Mouse (Mus musculus) ES-Bruce4 (cell line): ENCODE measurements around the gene Incenp. TPM values are rescaled to one million over a fixed set of nuclear protein-coding genes. Genes with fewer than 3 reads are reported as not detected.
"Not testable (repeated sequence)": the region's sequence is repeated elsewhere in the genome, so short reads cannot be mapped to it uniquely, and the experiment has no call there.

Experiments used
- H3K27ac ChIP-seq: 2 replicates; pipeline ENCODE4 v1.5.1; 2012; ENCODE audit warnings: low read length, inconsistent platforms; ENCODE audit not compliant: insufficient read depth
- H3K27me3 ChIP-seq: 2 replicates; pipeline ENCODE4 v1.6.1; 2012; ENCODE audit warnings: mild to moderate bottlenecking, low read length, inconsistent platforms; ENCODE audit not compliant: control insufficient read depth, poor library complexity, insufficient read depth, severe bottlenecking
- H3K36me3 ChIP-seq: 2 replicates; pipeline ENCODE4 v1.6.1; 2012; ENCODE audit warnings: inconsistent platforms, mild to moderate bottlenecking, low read length, moderate library complexity; ENCODE audit not compliant: control insufficient read depth, poor library complexity, insufficient read depth, severe bottlenecking
- H3K4me1 ChIP-seq: one replicate; pipeline ENCODE4 v1.8.1; 2011; ENCODE audit warnings: low read length; ENCODE audit not compliant: control insufficient read depth, insufficient read depth
- H3K4me3 ChIP-seq: 2 replicates; pipeline ENCODE4 v1.5.1; 2011; ENCODE audit warnings: low read depth, mild to moderate bottlenecking, low read length
- H3K9ac ChIP-seq: 2 replicates; pipeline ENCODE4 v1.6.1; 2012; ENCODE audit warnings: low read depth, mild to moderate bottlenecking, inconsistent platforms; ENCODE audit not compliant: poor library complexity, severe bottlenecking
- H3K9me3 ChIP-seq: replicated peaks from 2 replicates; pipeline ENCODE4 v1.6.1; 2012; ENCODE audit warnings: mild to moderate bottlenecking, low read length, inconsistent platforms; ENCODE audit not compliant: control insufficient read depth, poor library complexity, insufficient read depth, severe bottlenecking
- CTCF ChIP-seq: IDR thresholded peaks from one replicate; pipeline ENCODE4 v1.8.1; 2011; ENCODE audit warnings: low read depth, low read length
- EP300 ChIP-seq: IDR thresholded peaks from 2 replicates; pipeline ENCODE4 v1.6.1; 2011; ENCODE audit warnings: low read depth, low read length; ENCODE audit not compliant: insufficient read depth
- POLR2A ChIP-seq: IDR thresholded peaks from one replicate; pipeline ENCODE4 v1.8.1; 2011; ENCODE audit warnings: low read length; ENCODE audit not compliant: insufficient read depth
- polyA plus RNA-seq: library from polyadenylated mRNA; stranded (reverse); fragments of >200 nt; gene quantifications from 2 replicates; pipeline ENCODE4 v1.2.4, GENCODE M21; 2011; ENCODE audit warnings: low read depth; ENCODE audit not compliant: missing spikeins, insufficient read depth, insufficient read length

Gene Incenp
- polyA plus RNA-seq, 1 experiment: 157 TPM

- Histone ChIP-seq H3K4me1 (no peaks in the 10 kb centered on the region), H3K4me3 (no peak overlapping the region), H3K9me3 (no peaks in the 10 kb centered on the region), H3K27ac (no peak overlapping the region), H3K36me3 (no peaks in the 10 kb centered on the region), H3K27me3 (no peaks in the 10 kb centered on the region), H3K9ac (no peak overlapping the region)
- TF ChIP-seq POLR2A (no peak), EP300 (no peak), CTCF (no peak)
Measured at GRCm38 (mm10) chr19:9913784-9914183, 14.4 kb upstream of the Incenp start.

- Histone ChIP-seq H3K4me1 (no peaks in the 10 kb centered on the region), H3K9ac (no peak overlapping the region), H3K4me3 (no peak overlapping the region), H3K27me3 (no peaks in the 10 kb centered on the region), H3K27ac (no peak overlapping the region), H3K36me3 (no peaks in the 10 kb centered on the region), H3K9me3 (no peaks in the 10 kb centered on the region)
- no peak for TF ChIP-seq EP300
- TF ChIP-seq CTCF: peak; percentile 9
- TF ChIP-seq POLR2A: no peak
Measured at GRCm38 (mm10) chr19:9911314-9911754, 12.0 kb upstream of the Incenp start.

DNA sequence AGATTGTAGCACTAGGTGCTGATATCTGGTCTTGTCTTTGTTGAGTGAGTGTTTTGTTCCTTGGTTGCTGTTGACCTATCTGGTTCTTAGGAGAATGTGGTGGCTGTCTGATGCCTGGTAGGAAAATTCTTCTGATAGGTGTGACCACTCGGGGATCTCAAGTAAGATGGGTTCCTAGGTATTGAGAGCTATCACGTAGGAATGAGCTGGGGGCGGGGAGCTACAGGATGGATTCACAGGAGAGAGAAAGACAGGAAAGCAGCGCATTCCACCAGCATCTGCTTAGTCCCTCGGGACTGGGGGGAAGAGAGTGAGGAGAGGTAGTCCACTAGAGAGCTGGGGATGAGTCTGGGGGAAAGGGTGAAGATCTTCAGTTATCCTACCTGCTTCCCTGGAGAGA, 10.0 kb upstream of the Incenp start:
- no peaks in the 10 kb centered on the region for H3K9me3 ChIP-seq
- no peak overlapping the region for H3K4me3 ChIP-seq
- no peak overlapping the region for H3K9ac ChIP-seq
- no peaks in the 10 kb centered on the region for H3K36me3 ChIP-seq
- TF ChIP-seq CTCF: no peak
- TF ChIP-seq POLR2A: no peak
- TF ChIP-seq EP300: no peak
- H3K27me3 ChIP-seq: no peaks in the 10 kb centered on the region; the same call in 1 of the 2 replicates
- no peaks in the 10 kb centered on the region for H3K4me1 ChIP-seq
- no peak overlapping the region for H3K27ac ChIP-seq

GRCm38 (mm10) chr19:9900696-9901095, 1.3 kb upstream of the Incenp start:
- not testable (repeated sequence) for H3K9me3 ChIP-seq, H3K9ac ChIP-seq, H3K27me3 ChIP-seq, H3K36me3 ChIP-seq, H3K4me1 ChIP-seq, H3K27ac ChIP-seq, H3K4me3 ChIP-seq

GRCm38 (mm10) chr19:9899780-9900146, 412 bp upstream of the Incenp start:
- H3K9ac ChIP-seq: peak overlapping the region; percentile 69
- H3K4me3 ChIP-seq: peak overlapping the region; percentile 82
- no peak for TF ChIP-seq EP300
- no peak for TF ChIP-seq CTCF
- no peak for TF ChIP-seq POLR2A
- peaks cover 15% of the 10 kb centered on the region for H3K36me3 ChIP-seq
- peaks cover 2% of the 10 kb centered on the region for H3K4me1 ChIP-seq
- H3K27me3 ChIP-seq: no peaks in the 10 kb centered on the region; the same call in 1 of the 2 replicates
- no peaks in the 10 kb centered on the region for H3K9me3 ChIP-seq
- peak overlapping the region; percentile 53 for H3K27ac ChIP-seq

GRCm38 (mm10) chr19:9898339-9899066, 848 bp downstream of the Incenp start:
- Histone ChIP-seq H3K9me3 (no peaks in the 10 kb centered on the region), H3K27ac (0 out of 2 replicates have a peak overlapping the region, but pooled peaks have one; percentile 7), H3K36me3 (peaks cover 28% of the 10 kb centered on the region), H3K4me3 (peak overlapping the region; percentile 91), H3K27me3 (no peaks in the 10 kb centered on the region), H3K4me1 (peaks cover 2% of the 10 kb centered on the region), H3K9ac (peak overlapping the region; percentile 92)
- no peak for TF ChIP-seq POLR2A
- no peak for TF ChIP-seq EP300
- TF ChIP-seq CTCF: no peak
